25 mouse cellular contexts compared by ENCODE assay signal in genomic region chr13:32242200-32242599, GRCm38 (mm10).
A peak's percentile ranks its signal among the peaks of the same experiment; 100 is the strongest.
DNase-seq lines count a peak whose midpoint lies in the region; ATAC-seq and TF ChIP-seq lines count a peak whose summit lies in the region.
"Had no signal": no experiment of that assay in that cellular context is flagged by ENCODE, and none has a peak within 500 bp of the region (broad histone marks: within the 10 kb centered on the region; RNA-seq: fewer than 3 reads in every experiment).

No protein-coding gene starts in this region.

- H3K4me2 ChIP-seq in embryonic facial prominence, embryonic 14.5 days (ENCODE audit: low read depth, low read length), result no peak overlapping the region
- no peak overlapping the region for H3K4me2 ChIP-seq in lung, postnatal 0 days (replicated peaks; ENCODE audit: low read depth, low read length)
- no peak overlapping the region for H3K4me2 ChIP-seq in intestine, embryonic 16.5 days (ENCODE audit: low read depth, low read length)
- H3K4me2 ChIP-seq: embryonic facial prominence, embryonic 15.5 days; heart, embryonic 15.5 days; limb, embryonic 15.5 days; liver, embryonic 15.5 days; midbrain, embryonic 13.5 days had no signal

- no peak overlapping the region for H3K27ac ChIP-seq in embryonic facial prominence, embryonic 14.5 days (replicated peaks; ENCODE audit: low read depth, low read length)
- H3K27ac ChIP-seq in embryonic facial prominence, embryonic 10.5 days (replicated peaks), result no peak overlapping the region
- no peak overlapping the region for H3K27ac ChIP-seq in lung, postnatal 0 days (ENCODE audit: low read length)
- H3K27ac ChIP-seq in intestine, embryonic 16.5 days (ENCODE audit: low read length), result no peak overlapping the region
- H3K27ac ChIP-seq: embryonic facial prominence, embryonic 15.5 days; forebrain, embryonic 10.5 days; heart, embryonic 15.5 days; hindbrain, embryonic 10.5 days; hindbrain, postnatal 0 days; limb, embryonic 15.5 days; liver, embryonic 15.5 days; midbrain, embryonic 13.5 days had no signal

- no peaks in the 10 kb centered on the region for H3K4me1 ChIP-seq in embryonic facial prominence, embryonic 14.5 days (ENCODE audit: control insufficient read depth, insufficient read depth, low read length)
- no peaks in the 10 kb centered on the region for H3K4me1 ChIP-seq in embryonic facial prominence, embryonic 10.5 days
- no peaks in the 10 kb centered on the region for H3K4me1 ChIP-seq in lung, postnatal 0 days (ENCODE audit: insufficient read depth, low read depth, low read length)
- H3K4me1 ChIP-seq in lung, adult 2 months (ENCODE audit: control insufficient read depth, insufficient read depth, low read length), result no peaks in the 10 kb centered on the region
- H3K4me1 ChIP-seq in intestine, embryonic 16.5 days (ENCODE audit: control insufficient read depth, insufficient read depth, low read length), result no peaks in the 10 kb centered on the region
- H3K4me1 ChIP-seq: embryonic facial prominence, embryonic 15.5 days; forebrain, embryonic 10.5 days; heart, embryonic 15.5 days; hindbrain, embryonic 10.5 days; limb, embryonic 15.5 days; liver, embryonic 15.5 days; midbrain, embryonic 13.5 days had no signal

- no peak overlapping the region for H3K9ac ChIP-seq in embryonic facial prominence, embryonic 14.5 days (ENCODE audit: low read depth, low read length)
- H3K9ac ChIP-seq in lung, postnatal 0 days (replicated peaks; ENCODE audit: low read depth), result no peak overlapping the region
- no peak overlapping the region for H3K9ac ChIP-seq in intestine, embryonic 16.5 days (ENCODE audit: low read depth, low read length)
- H3K9ac ChIP-seq: embryonic facial prominence, embryonic 15.5 days; heart, embryonic 15.5 days; limb, embryonic 15.5 days; liver, embryonic 15.5 days; midbrain, embryonic 13.5 days had no signal

- no peaks in the 10 kb centered on the region for H3K9me3 ChIP-seq in embryonic facial prominence, embryonic 14.5 days (ENCODE audit: control insufficient read depth, low read length)
- no peaks in the 10 kb centered on the region for H3K9me3 ChIP-seq in embryonic facial prominence, embryonic 10.5 days
- no peaks in the 10 kb centered on the region for H3K9me3 ChIP-seq in lung, postnatal 0 days (ENCODE audit: low read length)
- H3K9me3 ChIP-seq in intestine, embryonic 16.5 days (ENCODE audit: control insufficient read depth, low read length), result no peaks in the 10 kb centered on the region
- H3K9me3 ChIP-seq: embryonic facial prominence, embryonic 15.5 days; forebrain, embryonic 10.5 days; heart, embryonic 15.5 days; hindbrain, embryonic 10.5 days; limb, embryonic 15.5 days; liver, embryonic 15.5 days; midbrain, embryonic 13.5 days had no signal

- ATAC-seq in embryonic facial prominence, embryonic 14.5 days (ENCODE audit: low read depth), result no peak
- ATAC-seq in lung, postnatal 0 days, result peak; percentile 53
- ATAC-seq in intestine, embryonic 16.5 days, result peak; percentile 55; the same call in 1 of the 2 replicates
- no peak for ATAC-seq in erythroid progenitor cell, adult 5-6 weeks (replicated peaks; ENCODE audit: low FRiP score, poor library complexity, severe bottlenecking)
- ATAC-seq: hindbrain, postnatal 0 days; midbrain, embryonic 13.5 days; Patski had no signal

- TF ChIP-seq CTCF in lung, postnatal 0 days (IDR thresholded peaks at IDR 0.05), result no peak
- no peak for TF ChIP-seq CTCF in lung, adult 2 months (IDR thresholded peaks at IDR 0.05; ENCODE audit: insufficient read depth, low read length)

- TF ChIP-seq EP300 in lung, postnatal 0 days (IDR thresholded peaks at IDR 0.05), result peak; percentile 35; the same call in 1 of the 2 replicates

- no peak for TF ChIP-seq POLR2A in lung, adult 2 months (IDR thresholded peaks at IDR 0.05; ENCODE audit: borderline replicate concordance, extremely low read depth, low read depth, low read length)

- H3K4me3 ChIP-seq in embryonic facial prominence, embryonic 14.5 days (ENCODE audit: low read depth, low read length), result no peak overlapping the region
- no peak overlapping the region for H3K4me3 ChIP-seq in embryonic facial prominence, embryonic 10.5 days
- H3K4me3 ChIP-seq in lung, postnatal 0 days (ENCODE audit: low read depth, low read length), result no peak overlapping the region
- H3K4me3 ChIP-seq in lung, adult 2 months (replicated peaks; ENCODE audit: extremely low read depth, low read depth, low read length), result no peak overlapping the region
- no peak overlapping the region for H3K4me3 ChIP-seq in intestine, embryonic 16.5 days (ENCODE audit: low read length)
- H3K4me3 ChIP-seq: embryonic facial prominence, embryonic 15.5 days; forebrain, embryonic 10.5 days; heart, embryonic 15.5 days; hindbrain, embryonic 10.5 days; limb, embryonic 15.5 days; liver, embryonic 15.5 days; midbrain, embryonic 13.5 days; myocyte had no signal

- WGBS in embryonic facial prominence, embryonic 14.5 days, result 69% methylated on average over 4 of the region's 4 CpGs
- WGBS in embryonic facial prominence, embryonic 10.5 days, result 81% methylated on average over 4 of the region's 4 CpGs
- 50% methylated on average over 4 of the region's 4 CpGs for WGBS in lung, postnatal 0 days
- WGBS in lung, adult 2 months, result 42% methylated on average over 4 of the region's 4 CpGs
- WGBS in intestine, embryonic 16.5 days, result 53% methylated on average over 4 of the region's 4 CpGs

- no peaks in the 10 kb centered on the region for H3K36me3 ChIP-seq in embryonic facial prominence, embryonic 14.5 days (ENCODE audit: control insufficient read depth, insufficient read depth, low read length)
- H3K36me3 ChIP-seq in embryonic facial prominence, embryonic 10.5 days (replicated peaks), result no peaks in the 10 kb centered on the region
- no peaks in the 10 kb centered on the region for H3K36me3 ChIP-seq in lung, postnatal 0 days (ENCODE audit: insufficient read depth, low read length)
- H3K36me3 ChIP-seq in intestine, embryonic 16.5 days (ENCODE audit: control insufficient read depth, insufficient read depth, low read length), result no peaks in the 10 kb centered on the region
- H3K36me3 ChIP-seq: embryonic facial prominence, embryonic 15.5 days; forebrain, embryonic 10.5 days; heart, embryonic 15.5 days; hindbrain, embryonic 10.5 days; limb, embryonic 15.5 days; liver, embryonic 15.5 days; midbrain, embryonic 13.5 days had no signal

- no peaks in the 10 kb centered on the region for H3K27me3 ChIP-seq in embryonic facial prominence, embryonic 14.5 days (replicated peaks; ENCODE audit: control insufficient read depth, insufficient read depth, low read length)
- no peaks in the 10 kb centered on the region for H3K27me3 ChIP-seq in embryonic facial prominence, embryonic 10.5 days (replicated peaks; ENCODE audit: low read depth, poor library complexity, severe bottlenecking)
- H3K27me3 ChIP-seq in lung, postnatal 0 days (replicated peaks; ENCODE audit: insufficient read depth, low read length), result no peaks in the 10 kb centered on the region
- no peaks in the 10 kb centered on the region for H3K27me3 ChIP-seq in intestine, embryonic 16.5 days (replicated peaks; ENCODE audit: control insufficient read depth, insufficient read depth, low read length)
- H3K27me3 ChIP-seq: embryonic facial prominence, embryonic 15.5 days; heart, embryonic 15.5 days; limb, embryonic 15.5 days; liver, embryonic 15.5 days; midbrain, embryonic 13.5 days; Patski had no signal

- peak; percentile 31 for DNase-seq in embryonic facial prominence, embryonic 14.5 days (ENCODE audit: low spot score)
- no peak for DNase-seq in embryonic facial prominence, embryonic 10.5 days (ENCODE audit: low spot score)
- no peak for DNase-seq in lung, postnatal 0 days (ENCODE audit: low spot score)
- DNase-seq in lung, adult 2 months, result no peak
- DNase-seq in 416B (ENCODE audit: low read depth), result peak; percentile 83
- no peak for DNase-seq in frontal cortex, postnatal 10 days (ENCODE audit: low spot score in 2 of 2)
- DNase-seq: cerebellum, adult 11 months; kidney, adult 8-10 months; lung, postnatal 10 days; right cerebral cortex, postnatal 14 days; spleen, adult 18-20 months; thymus, adult 18-20 months; thymus, postnatal 4 days had no signal

Comparison
In these comparisons a context has a peak if more than half of its experiments do, and no peak if none do; other contexts are left out.
1. DNase-seq: peak in embryonic facial prominence, embryonic 14.5 days (single experiment) and 416B (single experiment); none in embryonic facial prominence, embryonic 10.5 days (single experiment), lung, postnatal 0 days (single experiment), lung, adult 2 months (single experiment) and frontal cortex, postnatal 10 days (0 of 2).
2. ATAC-seq: peak in lung, postnatal 0 days (single experiment) and intestine, embryonic 16.5 days (single experiment); none in embryonic facial prominence, embryonic 14.5 days (single experiment) and erythroid progenitor cell, adult 5-6 weeks (single experiment).